Mouse (Mus musculus) G1E (cell line): ENCODE results near the gene Plxnd1. TPM values are rescaled to one million over a fixed set of nuclear protein-coding genes. Genes with fewer than 3 reads are reported as not detected.

Experiments used
- ATAC-seq: 2 replicates; pipeline ENCODE4 v1.8.0; 2016; ENCODE audit warnings: mild to moderate bottlenecking; ENCODE audit not compliant: insufficient number of reproducible peaks, poor library complexity, low FRiP score, severe bottlenecking; ENCODE audit errors: extremely low read depth
- DNase-seq: peaks from one replicate; pipeline ENCODE4 v3.0.0; 2012; ENCODE audit warnings: low spot score
- H3K27me3 ChIP-seq: 2 replicates; pipeline ENCODE4 v1.6.1; 2012; ENCODE audit warnings: mild to moderate bottlenecking, low read length, inconsistent platforms; ENCODE audit not compliant: insufficient read depth
- H3K36me3 ChIP-seq: replicated peaks from 2 replicates; pipeline ENCODE3; 2012; ENCODE audit warnings: mild to moderate bottlenecking, inconsistent platforms
- H3K4me1 ChIP-seq: 2 replicates; pipeline ENCODE4 v1.6.1; 2012; ENCODE audit warnings: low read depth, low read length, inconsistent platforms, mixed read lengths; ENCODE audit not compliant: insufficient read depth
- H3K4me3 ChIP-seq: 2 replicates; pipeline ENCODE4 v1.5.1; 2012; ENCODE audit warnings: low read depth, mild to moderate bottlenecking, inconsistent platforms, low read length, moderate library complexity, mixed read lengths
- H3K9me3 ChIP-seq: replicated peaks from 2 replicates; pipeline ENCODE4 v1.6.1; 2012; ENCODE audit warnings: inconsistent platforms
- CTCF ChIP-seq: IDR thresholded peaks from 2 replicates; pipeline ENCODE4 v1.5.1; 2012; ENCODE audit warnings: low read depth, low read length, inconsistent platforms, mixed read lengths
- GATA1 ChIP-seq: IDR thresholded peaks from 2 replicates; pipeline ENCODE4 v1.6.1; 2012; ENCODE audit warnings: borderline replicate concordance, low read length, inconsistent platforms, mixed read lengths
- GATA2 ChIP-seq: IDR thresholded peaks from 2 replicates; pipeline ENCODE4 v1.6.1; 2012; ENCODE audit warnings: low read depth, low read length, inconsistent platforms, borderline replicate concordance
- POLR2AphosphoS5 ChIP-seq: IDR thresholded peaks from 2 replicates; pipeline ENCODE4 v1.6.1; 2012; ENCODE audit warnings: low read depth, low read length, inconsistent platforms; ENCODE audit not compliant: insufficient replicate concordance
- TAL1 ChIP-seq: conservative IDR thresholded peaks from 2 replicates; pipeline ENCODE4 v1.6.1; 2012; ENCODE audit warnings: low read depth, low read length, inconsistent platforms, mixed read lengths
- polyA plus RNA-seq: library from polyadenylated mRNA; stranded (reverse); fragments of >175 nt; gene quantifications from 2 replicates; pipeline ENCODE4 v1.2.3, GENCODE M21; 2012
- total RNA-seq, 2 experiments: library from RNA; stranded (forward) in 1 of 2; stranded (reverse) in 1 of 2; fragments of 200-1000 nt in 1 of 2; fragments of >200 nt in 1 of 2; fragmentation: Nextera tagmentation in 1 of 2; gene quantifications; 2 replicates each; pipeline ENCODE4 v1.2.3; 2014 to 2017

Gene Plxnd1
- 1.2 and 2.3 TPM in 2 replicates for total RNA-seq (2014; fragmentation: Nextera tagmentation)
- 1.7 and 2.0 TPM in 2 replicates for total RNA-seq (2017)
- polyA plus RNA-seq: 1.5 TPM in 2 replicates

GRCm38 (mm10) chr6:115994877-115995520, at the start of gene Plxnd1:
Gene Plxnd1, minus strand, starts transcription at chr6:115995005.
- peaks cover 49% of the 10 kb centered on the region for H3K27me3 ChIP-seq
- TF ChIP-seq CTCF (no peak), GATA1 (no peak), GATA2 (no peak), TAL1 (no peak), POLR2AphosphoS5 (no peak)
- peak; percentile 91 for DNase-seq
- peak within 1 kb of the TSS; percentile 73 for H3K4me3 ChIP-seq
- H3K9me3 ChIP-seq: peaks cover 15% of the 10 kb centered on the region
- H3K4me1 ChIP-seq: peaks cover 28% of the 10 kb centered on the region
- ATAC-seq: peak; percentile 78
- H3K36me3 ChIP-seq: no peaks in the 10 kb centered on the region

GRCm38 (mm10) chr6:116044039-116044438, 49.2 kb upstream of the Plxnd1 start:
- no peak for TF ChIP-seq POLR2AphosphoS5
- TF ChIP-seq GATA1: no peak
- TF ChIP-seq TAL1: no peak
- no peak overlapping the region for H3K4me3 ChIP-seq
- DNase-seq: no peak
- peaks cover 9% of the 10 kb centered on the region for H3K36me3 ChIP-seq
- H3K4me1 ChIP-seq: no peaks in the 10 kb centered on the region
- H3K27me3 ChIP-seq: no peaks in the 10 kb centered on the region
- ATAC-seq: no peak
- no peaks in the 10 kb centered on the region; the same call in 1 of the 2 replicates for H3K9me3 ChIP-seq

- TF ChIP-seq CTCF (no peak), GATA2 (no peak), GATA1 (no peak), POLR2AphosphoS5 (no peak), TAL1 (no peak)
- H3K4me3 ChIP-seq: no peak overlapping the region
- ATAC-seq (no peak), DNase-seq (no peak)
- no peaks in the 10 kb centered on the region; the same call in 1 of the 2 replicates for H3K9me3 ChIP-seq
- no peaks in the 10 kb centered on the region for H3K27me3 ChIP-seq
- no peaks in the 10 kb centered on the region; the same call in 1 of the 2 replicates for H3K4me1 ChIP-seq
- H3K36me3 ChIP-seq: peaks cover 10% of the 10 kb centered on the region
Observed at GRCm38 (mm10) chr6:116038222-116038621, 43.4 kb upstream of the Plxnd1 start.

GRCm38 (mm10) chr6:116037281-116037831, 42.6 kb upstream of the Plxnd1 start:
- no peaks in the 10 kb centered on the region for H3K27me3 ChIP-seq
- H3K9me3 ChIP-seq: no peaks in the 10 kb centered on the region
- H3K4me3 ChIP-seq: no peak overlapping the region
- no peak for DNase-seq
- H3K36me3 ChIP-seq: peaks cover 5% of the 10 kb centered on the region
- ATAC-seq: no peak
- TF ChIP-seq GATA1: no peak
- TF ChIP-seq CTCF: no peak
- TF ChIP-seq POLR2AphosphoS5: no peak
- TF ChIP-seq GATA2: no peak
- TF ChIP-seq TAL1: no peak
- no peaks in the 10 kb centered on the region; the same call in 1 of the 2 replicates for H3K4me1 ChIP-seq

GRCm38 (mm10) chr6:116036555-116036954, 41.8 kb upstream of the Plxnd1 start:
- TF ChIP-seq GATA2: no peak
- no peak for TF ChIP-seq TAL1
- TF ChIP-seq POLR2AphosphoS5: no peak
- TF ChIP-seq GATA1: no peak
- no peak for TF ChIP-seq CTCF
- no peaks in the 10 kb centered on the region; the same call in 1 of the 2 replicates for H3K4me1 ChIP-seq
- H3K9me3 ChIP-seq: no peaks in the 10 kb centered on the region
- H3K4me3 ChIP-seq: no peak overlapping the region
- no peak for DNase-seq
- ATAC-seq: no peak
- no peaks in the 10 kb centered on the region for H3K27me3 ChIP-seq
- H3K36me3 ChIP-seq: peaks cover 7% of the 10 kb centered on the region

- no peaks in the 10 kb centered on the region for H3K27me3 ChIP-seq
- TF ChIP-seq CTCF (no peak), POLR2AphosphoS5 (no peak), GATA1 (no peak), GATA2 (no peak), TAL1 (no peak)
- no peak overlapping the region for H3K4me3 ChIP-seq
- H3K4me1 ChIP-seq: no peaks in the 10 kb centered on the region
- DNase-seq (no peak), ATAC-seq (no peak)
- H3K9me3 ChIP-seq: no peaks in the 10 kb centered on the region
- peaks cover 7% of the 10 kb centered on the region for H3K36me3 ChIP-seq
Observed at GRCm38 (mm10) chr6:116031052-116031451, 36.2 kb upstream of the Plxnd1 start.

- peaks cover 3% of the 10 kb centered on the region for H3K9me3 ChIP-seq
- DNase-seq: no peak
- no peak overlapping the region for H3K4me3 ChIP-seq
- no peaks in the 10 kb centered on the region for H3K4me1 ChIP-seq
- ATAC-seq: no peak
- TF ChIP-seq TAL1 (no peak), CTCF (no peak), POLR2AphosphoS5 (no peak), GATA2 (no peak), GATA1 (no peak)
- H3K27me3 ChIP-seq: no peaks in the 10 kb centered on the region
- H3K36me3 ChIP-seq: peaks cover 29% of the 10 kb centered on the region
Observed at GRCm38 (mm10) chr6:116024666-116025065, 29.9 kb upstream of the Plxnd1 start.
